Mouse (Mus musculus) thymus, postnatal 10 days (tissue): ENCODE results near the gene Zfp865.

ENCODE experiments used
- DNase-seq, 2 experiments: peaks; one replicate each; pipeline ENCODE4 v3.0.0; 2021; ENCODE audit warnings: low spot score in 2 of 2

The Zfp865 gene

GRCm38 (mm10) chr7:5080815-5081214 is 60.6 kb downstream of the Zfp865 start:
- DNase-seq = no peak

- DNase-seq = no peak
Measured at GRCm38 (mm10) chr7:5081241-5081640, 61.1 kb downstream of the Zfp865 start.

- no peak for DNase-seq
Measured at GRCm38 (mm10) chr7:5081939-5082338, 61.8 kb downstream of the Zfp865 start.

GRCm38 (mm10) chr7:5083325-5084105 is 63.3 kb downstream of the Zfp865 start:
- DNase-seq = no peak

- no peak for DNase-seq
Measured at GRCm38 (mm10) chr7:5085512-5085911, 65.3 kb downstream of the Zfp865 start.
